Mouse (Mus musculus) limb, embryonic 12.5 days (tissue): ENCODE measurements around the gene Wdr46. TPM values are rescaled to one million over a fixed set of nuclear protein-coding genes. Genes with fewer than 3 reads are reported as not detected.
"Not testable (repeated sequence)": the region's sequence is repeated elsewhere in the genome, so short reads cannot be mapped to it uniquely, and the experiment has no call there.

ENCODE experiments used
- ATAC-seq: fragments of 200-750 bp; cut with Nextera tagmentation; 2 replicates; pipeline ENCODE4 v1.8.0; 2017; ENCODE audit warnings: low read depth, moderate TSS enrichment; ENCODE audit not compliant: insufficient number of reproducible peaks, insufficient read depth, low FRiP score, low TSS enrichment
- H3K27ac ChIP-seq: fragments of 300-500 bp; sonication (generic); 2 replicates; pipeline ENCODE4 v1.5.1; 2016; ENCODE audit warnings: mild to moderate bottlenecking, moderate library complexity
- H3K27me3 ChIP-seq: fragments of 300-500 bp; sonication (generic); 2 replicates; pipeline ENCODE4 v1.6.1; 2016; ENCODE audit warnings: mild to moderate bottlenecking, moderate library complexity
- H3K36me3 ChIP-seq: fragments of 300-500 bp; sonication (generic); 2 replicates; pipeline ENCODE4 v1.6.1; 2016; ENCODE audit warnings: mild to moderate bottlenecking, moderate library complexity
- H3K4me1 ChIP-seq: fragments of 300-500 bp; sonication (generic); replicated peaks from 2 replicates; pipeline ENCODE4 v1.6.1; 2016
- H3K4me2 ChIP-seq: fragments of 300-500 bp; sonication (generic); 2 replicates; pipeline ENCODE4 v1.6.1; 2016; ENCODE audit warnings: mild to moderate bottlenecking, moderate library complexity
- H3K4me3 ChIP-seq: fragments of 300-500 bp; sonication (generic); replicated peaks from 2 replicates; pipeline ENCODE4 v1.5.1; 2016; ENCODE audit warnings: mild to moderate bottlenecking
- H3K9ac ChIP-seq: fragments of 300-500 bp; sonication (generic); replicated peaks from 2 replicates; pipeline ENCODE4 v1.6.1; 2016; ENCODE audit warnings: mild to moderate bottlenecking, moderate library complexity
- H3K9me3 ChIP-seq: fragments of 300-500 bp; sonication (generic); 2 replicates; pipeline ENCODE4 v1.6.1; 2016; ENCODE audit warnings: mild to moderate bottlenecking, moderate library complexity
- WGBS: fragments of 180-500 bp; shearing (Covaris S2); methylation state at CpG from one replicate; pipeline ENCODE4 v1.1.7; 2016; 5-methylcytosine and 5-hydroxymethylcytosine counted together
- polyA plus RNA-seq: library from polyadenylated mRNA; unstranded; fragments of >200 nt; fragmentation: Nextera tagmentation; extraction: Ambion mirVana; gene quantifications from 2 replicates; pipeline ENCODE4 v1.2.1, GENCODE M21; 2016

Wdr46 gene
- 45.5 and 45.8 TPM in 2 replicates for polyA plus RNA-seq

DNA sequence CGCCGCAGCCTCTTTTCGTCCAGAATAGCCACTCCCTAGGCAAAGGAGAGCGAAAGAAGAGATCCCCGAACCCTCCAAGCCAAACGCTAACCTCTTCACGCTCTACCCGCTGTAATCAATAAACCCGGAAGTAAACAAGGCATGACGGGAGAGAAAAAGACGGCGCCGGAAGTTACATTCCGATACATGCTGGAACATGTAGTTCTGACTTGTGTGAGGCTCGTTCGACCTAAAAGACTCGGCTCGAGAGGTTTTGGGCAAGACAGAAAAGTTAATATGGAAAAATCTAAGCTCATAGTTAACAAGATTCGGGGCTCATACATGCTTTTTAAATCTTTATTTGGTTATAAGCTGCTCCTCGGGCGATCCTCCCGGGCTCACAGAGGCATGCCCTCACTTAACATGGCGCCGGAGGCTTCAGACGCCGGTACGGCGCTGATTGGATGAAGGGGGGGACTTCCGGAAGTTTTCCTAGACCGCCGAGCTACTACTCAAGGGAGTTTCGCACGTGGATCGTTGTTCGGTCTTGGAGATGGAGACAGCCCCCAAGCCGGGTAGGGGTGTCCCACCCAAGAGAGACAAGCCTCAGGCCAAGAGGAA lies at the start of gene Wdr46, which contains the start of gene Pfdn6:
Wdr46 (plus strand) TSS at position 455 of the 600 bp plus-strand sequence.
Pfdn6 (minus strand) TSS at position 138 of the 600 bp plus-strand sequence.
- Histone ChIP-seq H3K4me3 (peak within 1 kb of the TSS; percentile 69), H3K9me3 (no peaks in the 10 kb centered on the region), H3K4me2 (peak within 1 kb of the TSS; percentile 91), H3K36me3 (peaks cover 67% of the 10 kb centered on the region), H3K4me1 (peaks cover 16% of the 10 kb centered on the region), H3K27ac (peak within 1 kb of the TSS; percentile 41; the same call in 1 of the 2 replicates), H3K27me3 (no peaks in the 10 kb centered on the region), H3K9ac (peak within 1 kb of the TSS; percentile 68)
- WGBS: under 1% methylated on average over 36 of the region's 36 CpGs
- peak; percentile 79 for ATAC-seq

DNA sequence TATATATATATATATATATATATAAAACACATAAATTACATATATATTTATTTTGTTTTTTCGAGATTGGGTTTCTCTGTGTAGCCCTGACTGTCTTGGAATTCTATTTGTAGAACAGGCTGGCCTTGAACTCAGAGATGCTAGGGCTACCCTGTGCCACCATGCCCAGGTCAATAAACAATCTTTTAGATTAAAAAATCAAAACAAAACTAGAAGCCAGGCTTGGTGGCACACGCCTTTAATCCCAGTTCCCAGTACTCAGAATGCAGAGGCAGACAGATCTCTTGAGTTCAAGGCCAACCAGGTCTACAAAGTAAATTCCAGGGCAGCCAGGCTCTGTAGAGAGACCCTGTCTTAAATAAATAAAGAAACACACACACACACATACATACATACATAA lies 49.1 kb upstream of the Wdr46 start:
- H3K27me3 ChIP-seq: no peaks in the 10 kb centered on the region
- no peak overlapping the region for H3K4me3 ChIP-seq
- peaks cover 7% of the 10 kb centered on the region; the same call in 1 of the 2 replicates for H3K36me3 ChIP-seq
- no peaks in the 10 kb centered on the region for H3K9me3 ChIP-seq
- peaks cover 9% of the 10 kb centered on the region for H3K4me1 ChIP-seq
- WGBS: 69% methylated on average over 2 of the region's 2 CpGs
- ATAC-seq: no peak
- no peak overlapping the region for H3K4me2 ChIP-seq
- no peak overlapping the region for H3K9ac ChIP-seq
- H3K27ac ChIP-seq: no peak overlapping the region

DNA sequence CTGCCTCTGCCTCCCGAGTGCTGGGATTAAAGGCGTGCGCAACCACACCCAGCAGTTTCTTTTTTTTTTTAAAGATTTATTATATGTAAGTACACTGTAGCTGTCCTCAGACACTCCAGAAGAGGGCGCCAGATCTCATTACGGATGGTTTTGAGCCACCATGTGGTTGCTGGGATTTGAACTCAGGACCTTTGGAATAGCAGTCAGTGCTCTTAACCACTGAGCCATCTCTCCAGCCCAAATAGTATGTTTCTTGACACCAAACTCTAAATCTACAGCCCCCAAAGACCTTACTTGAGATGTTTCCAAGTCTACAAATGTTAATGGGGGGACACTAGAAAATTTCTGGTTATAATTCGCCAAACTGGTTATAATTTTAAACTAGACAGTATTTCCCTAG lies 48.6 kb upstream of the Wdr46 start:
- not testable (repeated sequence) for H3K27me3 ChIP-seq, H3K9me3 ChIP-seq, H3K4me2 ChIP-seq, H3K36me3 ChIP-seq, ATAC-seq, H3K9ac ChIP-seq, H3K27ac ChIP-seq, H3K4me3 ChIP-seq, H3K4me1 ChIP-seq
- 73% methylated on average over 6 of the region's 6 CpGs for WGBS

DNA sequence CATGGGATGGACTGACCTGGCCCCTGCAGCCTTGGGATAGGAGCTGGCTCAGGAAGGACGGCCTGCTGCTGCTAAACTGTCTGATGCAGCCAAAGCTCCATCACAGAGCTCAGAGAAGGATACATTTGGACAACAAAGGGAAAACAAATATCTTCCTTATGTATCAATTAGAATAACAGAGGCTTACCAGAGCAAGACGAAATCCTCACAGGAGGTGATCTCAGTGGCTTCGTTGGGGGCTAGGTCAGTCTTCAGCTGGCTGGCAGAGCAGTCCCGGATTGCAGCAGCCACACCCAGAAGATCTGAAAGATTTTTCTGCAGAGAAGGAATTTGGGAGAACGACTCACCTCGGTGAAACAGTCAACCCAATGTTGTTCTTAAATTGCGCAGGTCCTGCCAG lies 48.0 kb upstream of the Wdr46 start:
- no peak overlapping the region for H3K4me2 ChIP-seq
- no peak overlapping the region for H3K4me3 ChIP-seq
- ATAC-seq: no peak
- H3K36me3 ChIP-seq: no peaks in the 10 kb centered on the region
- no peaks in the 10 kb centered on the region for H3K27me3 ChIP-seq
- H3K9ac ChIP-seq: no peak overlapping the region
- H3K4me1 ChIP-seq: peaks cover 9% of the 10 kb centered on the region
- H3K9me3 ChIP-seq: no peaks in the 10 kb centered on the region
- H3K27ac ChIP-seq: no peak overlapping the region
- WGBS: 28% methylated on average over 7 of the region's 7 CpGs

DNA sequence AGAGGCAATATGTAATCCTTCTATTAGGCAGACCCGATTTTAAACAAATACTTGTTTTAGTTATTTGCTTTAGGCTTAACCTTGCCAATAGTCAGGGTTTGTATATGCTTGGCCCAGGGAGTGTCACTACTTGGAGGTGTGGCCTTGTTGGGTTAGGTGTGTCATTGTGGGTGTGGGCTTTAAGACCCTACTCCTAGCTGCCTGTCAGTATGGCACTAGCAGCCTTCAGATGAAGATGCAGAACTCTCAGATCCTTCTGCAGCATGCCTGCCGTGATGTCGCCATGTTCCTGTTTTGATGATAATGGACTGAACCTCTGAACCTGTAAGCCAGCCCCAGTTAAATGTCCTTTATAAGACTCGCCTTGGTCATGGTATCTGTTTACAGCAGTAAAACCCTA lies 47.4 kb upstream of the Wdr46 start:
- not testable (repeated sequence) for H3K36me3 ChIP-seq, H3K9me3 ChIP-seq, ATAC-seq, H3K27ac ChIP-seq, H3K4me1 ChIP-seq, H3K9ac ChIP-seq, H3K4me2 ChIP-seq, H3K4me3 ChIP-seq, H3K27me3 ChIP-seq
- 83% methylated on average over 4 of the region's 4 CpGs for WGBS

DNA sequence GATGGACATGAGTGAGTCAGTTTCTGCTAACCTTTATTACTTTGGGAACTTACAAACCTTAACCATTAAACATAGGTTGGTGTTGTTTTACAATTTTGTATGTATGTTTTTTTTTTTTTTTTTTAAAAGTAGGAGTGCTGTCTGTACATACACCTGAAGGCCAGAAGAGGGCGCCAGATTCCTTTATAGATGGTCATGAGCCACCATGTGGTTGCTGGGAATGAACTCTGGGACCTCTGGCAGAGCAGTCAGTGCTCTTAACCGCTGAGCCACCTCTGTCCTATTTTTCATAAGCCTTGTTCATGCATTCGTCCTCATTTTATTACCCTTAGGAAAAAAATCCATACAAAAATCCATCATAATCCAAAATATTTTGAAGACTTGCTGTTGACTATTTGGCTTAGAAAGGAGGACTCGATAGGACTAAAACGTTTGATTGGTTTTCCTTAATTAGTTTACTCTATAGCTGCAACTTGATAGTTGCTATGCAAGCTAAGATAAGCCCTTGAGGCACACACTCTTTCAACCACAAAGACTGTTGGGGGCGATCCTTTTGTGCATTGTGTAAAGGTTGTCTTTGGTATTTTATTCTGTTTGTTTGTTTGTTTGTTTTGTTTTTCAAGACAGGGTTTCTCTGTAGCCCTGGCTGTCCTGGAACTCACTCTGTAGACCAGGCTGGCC lies 43.2 kb upstream of the Wdr46 start:
- Histone ChIP-seq H3K36me3 (no peaks in the 10 kb centered on the region), H3K27ac (no peak overlapping the region), H3K4me2 (no peak overlapping the region), H3K4me3 (no peak overlapping the region), H3K9ac (no peak overlapping the region), H3K27me3 (no peaks in the 10 kb centered on the region), H3K9me3 (no peaks in the 10 kb centered on the region), H3K4me1 (no peaks in the 10 kb centered on the region)
- ATAC-seq: no peak
- 46% methylated on average over 6 of the region's 6 CpGs for WGBS

DNA sequence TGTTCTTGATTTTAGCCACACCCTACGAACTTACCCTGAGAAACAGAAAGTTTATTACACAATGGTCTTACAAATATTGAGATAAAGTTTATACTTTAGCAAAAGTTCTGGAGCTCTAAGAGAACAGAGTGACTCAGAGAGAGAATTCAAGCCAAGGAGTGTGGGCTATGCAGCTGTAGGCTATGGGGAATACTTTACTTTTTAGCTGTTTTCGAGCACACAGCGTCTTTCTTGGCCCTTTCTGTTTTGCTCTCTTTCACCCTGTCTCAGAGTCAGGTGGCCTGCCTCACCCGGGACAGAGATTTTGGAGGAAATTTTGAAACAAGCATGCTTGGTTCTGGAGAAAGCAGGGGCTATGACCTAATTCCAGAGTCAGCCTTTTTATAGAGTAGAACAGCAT lies 42.3 kb upstream of the Wdr46 start:
- H3K36me3 ChIP-seq, ATAC-seq, H3K27ac ChIP-seq: not testable (repeated sequence)

DNA sequence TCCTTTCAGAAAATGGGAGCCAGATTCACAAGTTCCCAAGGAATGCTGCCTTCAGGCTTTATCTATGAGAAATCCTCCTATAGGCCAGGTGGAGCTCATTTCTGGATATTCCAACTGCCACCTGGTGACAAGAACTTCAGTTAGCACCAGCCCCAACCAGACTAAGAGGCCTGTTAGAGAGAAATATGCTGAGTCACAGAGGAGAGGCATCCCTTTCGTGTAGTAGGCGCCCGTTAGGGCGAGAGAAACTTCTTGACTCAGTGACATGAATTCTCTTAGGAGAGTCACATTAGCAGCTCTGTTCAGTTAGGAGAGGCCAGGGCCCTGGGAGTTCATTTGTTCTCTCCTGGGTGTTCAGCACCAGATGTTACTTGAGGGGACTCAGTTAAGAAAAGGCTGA lies 40.8 kb upstream of the Wdr46 start:
- Histone ChIP-seq H3K4me3 (no peak overlapping the region), H3K36me3 (no peaks in the 10 kb centered on the region), H3K9me3 (no peaks in the 10 kb centered on the region), H3K27me3 (no peaks in the 10 kb centered on the region), H3K4me1 (no peaks in the 10 kb centered on the region), H3K27ac (no peak overlapping the region), H3K4me2 (no peak overlapping the region), H3K9ac (no peak overlapping the region)
- ATAC-seq: no peak
- WGBS: 76% methylated on average over 4 of the region's 4 CpGs

More for the DNA sequence above, 42.3 kb upstream of the Wdr46 start:
- not testable (repeated sequence) for H3K4me3 ChIP-seq, H3K4me1 ChIP-seq, H3K4me2 ChIP-seq, H3K9ac ChIP-seq, H3K27me3 ChIP-seq, H3K9me3 ChIP-seq
- WGBS: 85% methylated on average over 4 of the region's 4 CpGs

DNA sequence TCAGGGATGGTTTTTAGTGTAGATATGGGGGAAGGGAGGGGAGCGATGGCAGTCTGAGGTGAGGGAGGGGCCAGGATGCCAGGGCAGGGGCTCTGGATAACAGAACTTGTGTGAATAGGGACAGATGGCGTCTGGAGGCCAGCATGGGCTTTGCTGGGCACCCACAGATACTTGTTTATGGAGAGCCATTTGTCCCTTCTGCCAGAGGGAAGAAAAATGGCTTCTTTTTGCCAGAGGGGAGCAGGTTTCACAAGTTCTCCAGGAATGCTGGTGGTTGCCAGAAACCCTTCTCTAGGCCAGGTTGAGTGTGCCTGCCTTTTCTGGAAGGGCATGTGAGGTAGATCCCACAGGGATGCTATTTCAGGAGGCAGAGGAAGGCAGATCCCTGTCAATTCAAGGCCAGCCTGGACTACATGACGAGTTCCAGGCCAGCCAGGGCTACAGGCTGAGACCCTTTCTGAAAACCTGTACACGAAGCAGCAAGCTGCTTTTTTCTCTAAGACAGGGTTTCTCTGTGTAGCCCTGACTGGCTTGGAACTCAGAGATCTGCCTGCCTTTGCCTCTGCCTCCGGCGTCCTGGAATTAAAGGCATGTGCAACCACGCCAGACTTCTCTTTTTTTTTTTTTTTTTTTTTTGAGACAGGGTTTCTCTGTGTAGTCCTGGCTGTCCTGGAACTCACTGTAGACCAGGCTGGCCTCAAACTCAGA lies 40.0 kb upstream of the Wdr46 start:
- Histone ChIP-seq H3K9ac (no peak overlapping the region), H3K36me3 (no peaks in the 10 kb centered on the region), H3K4me3 (no peak overlapping the region), H3K4me2 (no peak overlapping the region), H3K9me3 (no peaks in the 10 kb centered on the region), H3K27me3 (no peaks in the 10 kb centered on the region), H3K27ac (no peak overlapping the region), H3K4me1 (no peaks in the 10 kb centered on the region)
- ATAC-seq: no peak
- 63% methylated on average over 7 of the region's 7 CpGs for WGBS

DNA sequence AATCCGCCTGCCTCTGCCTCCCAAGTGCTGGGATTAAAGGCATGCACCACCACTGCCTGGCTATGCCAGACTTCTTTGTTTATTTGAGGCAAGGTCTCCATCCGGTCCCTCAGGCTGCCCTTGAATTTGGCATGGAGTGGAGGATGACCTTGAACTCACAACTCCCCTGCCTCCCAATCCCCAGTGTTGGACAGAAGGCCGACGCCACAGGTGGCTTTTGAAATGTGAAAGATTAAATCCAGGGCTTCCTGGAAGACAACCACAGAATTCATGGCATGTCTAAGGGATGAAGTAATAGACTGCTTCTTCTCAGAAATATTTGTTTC lies 39.5 kb upstream of the Wdr46 start:
- H3K4me1 ChIP-seq: no peaks in the 10 kb centered on the region
- no peak overlapping the region for H3K9ac ChIP-seq
- H3K27me3 ChIP-seq: no peaks in the 10 kb centered on the region
- no peaks in the 10 kb centered on the region for H3K9me3 ChIP-seq
- no peak overlapping the region for H3K4me2 ChIP-seq
- no peak overlapping the region for H3K4me3 ChIP-seq
- no peaks in the 10 kb centered on the region for H3K36me3 ChIP-seq
- ATAC-seq: no peak
- H3K27ac ChIP-seq: no peak overlapping the region
- WGBS: 84% methylated on average over 4 of the region's 4 CpGs

DNA sequence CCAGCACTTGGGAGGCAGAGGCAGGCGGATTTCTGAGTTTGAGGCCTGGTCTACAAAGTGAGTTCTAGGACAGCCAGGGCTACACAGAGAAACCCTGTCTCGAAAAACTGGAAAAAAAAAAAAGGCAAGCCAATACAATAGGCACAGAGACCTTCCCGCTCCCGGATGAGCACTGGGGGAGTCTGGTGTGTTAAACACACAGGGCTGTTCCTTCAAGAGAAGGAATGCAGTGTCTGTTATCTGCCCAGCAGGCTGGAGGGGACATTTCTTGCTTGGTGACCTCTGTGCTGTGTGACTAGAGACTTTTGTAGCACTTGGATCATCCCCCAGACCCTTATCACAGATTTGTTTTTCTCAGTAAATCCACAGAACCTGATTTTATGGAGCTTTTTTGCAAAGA lies 38.8 kb upstream of the Wdr46 start:
- no peaks in the 10 kb centered on the region for H3K4me1 ChIP-seq
- H3K9ac ChIP-seq: no peak overlapping the region
- H3K4me2 ChIP-seq: no peak overlapping the region
- no peaks in the 10 kb centered on the region for H3K9me3 ChIP-seq
- H3K4me3 ChIP-seq: no peak overlapping the region
- ATAC-seq: no peak
- H3K27me3 ChIP-seq: no peaks in the 10 kb centered on the region
- no peaks in the 10 kb centered on the region for H3K36me3 ChIP-seq
- no peak overlapping the region for H3K27ac ChIP-seq
- 68% methylated on average over 4 of the region's 4 CpGs for WGBS
